Mouse (Mus musculus) spleen, adult 12 weeks (tissue): ENCODE data around the gene P3h4.
A peak's percentile ranks its signal among the peaks of the same experiment; 100 is the strongest.

Experiments used
- DNase-seq: peaks from one replicate; pipeline ENCODE4 v3.0.0; 2022; ENCODE audit warnings: low spot score

Gene P3h4

GRCm38 (mm10) chr11:100408835-100409462 lies 5.7 kb downstream of the P3h4 start:
- no peak for DNase-seq

DNA sequence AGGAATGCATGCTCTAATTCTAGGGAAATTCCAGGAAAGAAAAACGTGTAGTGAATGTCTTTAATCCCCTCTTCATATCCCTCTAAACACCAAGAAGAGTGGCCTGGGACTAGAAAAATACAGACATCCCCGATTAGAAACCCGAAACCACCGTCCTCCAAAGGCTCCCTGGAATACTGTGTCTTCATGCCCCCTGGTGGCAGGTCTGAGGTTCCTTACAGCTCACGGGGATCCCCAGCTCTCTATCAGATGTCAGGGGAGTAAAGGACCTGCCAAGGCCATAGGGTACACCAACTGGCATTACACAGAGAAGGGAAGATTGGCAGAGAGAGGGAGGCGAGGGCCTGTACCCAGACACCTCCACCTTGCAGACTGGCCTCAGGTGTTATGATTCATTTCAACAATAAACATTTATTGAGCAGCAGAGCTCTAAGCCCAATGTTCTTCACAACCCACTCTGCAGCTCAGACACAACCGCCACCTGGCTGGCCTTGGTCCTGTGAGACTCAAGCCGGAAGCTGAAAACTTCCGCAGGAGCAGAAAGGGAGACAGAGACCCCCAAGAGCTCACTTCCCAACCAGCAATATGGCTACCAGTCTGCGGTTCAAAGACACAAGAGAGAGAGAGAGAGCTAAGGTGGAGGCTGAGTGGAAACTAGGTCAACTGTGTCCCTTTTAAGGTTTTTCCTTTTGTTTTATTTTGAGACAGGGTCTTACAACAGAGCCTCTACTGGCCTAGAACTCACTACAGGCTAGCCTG lies 6.4 kb downstream of the P3h4 start:
- no peak for DNase-seq

- DNase-seq = no peak
Measured at GRCm38 (mm10) chr11:100406995-100407705, 7.5 kb downstream of the P3h4 start.

DNA sequence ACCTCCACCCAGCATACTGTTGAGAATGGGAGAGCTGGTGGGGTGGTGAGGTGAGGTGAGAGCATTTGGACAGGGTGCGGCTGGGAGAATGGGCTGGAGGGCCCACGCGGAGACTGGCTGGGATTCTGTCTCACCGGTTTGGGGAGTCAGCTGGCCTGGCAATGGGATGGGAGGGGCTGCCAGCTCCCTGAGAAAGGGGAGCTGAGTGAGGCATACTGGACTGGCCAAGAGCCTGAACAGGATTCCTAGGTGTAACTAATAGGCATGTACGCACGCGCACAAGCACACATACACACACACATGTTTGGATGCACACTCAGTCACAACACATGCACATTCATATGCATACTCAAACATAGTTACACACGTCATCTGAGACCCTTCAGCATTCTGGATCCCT lies 8.4 kb downstream of the P3h4 start:
- no peak for DNase-seq

DNA sequence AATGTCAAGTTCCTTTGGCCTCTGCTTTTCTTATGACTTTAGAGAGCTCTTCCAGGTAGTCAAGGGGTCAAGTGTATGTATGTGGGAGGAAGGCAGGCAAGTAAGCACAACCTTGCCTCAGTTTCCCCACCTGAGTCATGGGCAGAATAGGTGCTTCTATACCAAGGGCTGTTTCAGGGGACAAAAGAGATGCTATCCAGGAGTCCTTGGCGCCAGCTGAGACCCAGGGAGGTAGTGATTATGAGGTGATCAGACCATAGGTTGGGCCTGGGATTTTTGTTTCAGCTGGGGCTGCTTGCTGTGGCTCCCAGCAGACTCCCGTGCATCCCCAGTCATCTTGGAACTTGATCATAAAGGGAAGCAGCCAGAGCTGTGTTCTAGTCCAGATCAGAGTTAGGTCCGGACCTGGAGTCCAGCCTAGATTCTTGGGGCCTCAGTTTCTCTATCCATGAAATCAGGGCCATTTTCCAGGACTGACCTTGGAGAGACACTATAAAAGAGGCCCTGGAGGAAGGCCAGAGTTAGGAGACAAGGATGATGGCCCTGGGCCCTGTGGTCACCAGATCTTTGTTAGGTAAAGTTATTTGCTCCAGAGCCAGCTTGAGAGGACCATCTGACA lies 10.1 kb downstream of the P3h4 start:
- no peak for DNase-seq

DNA sequence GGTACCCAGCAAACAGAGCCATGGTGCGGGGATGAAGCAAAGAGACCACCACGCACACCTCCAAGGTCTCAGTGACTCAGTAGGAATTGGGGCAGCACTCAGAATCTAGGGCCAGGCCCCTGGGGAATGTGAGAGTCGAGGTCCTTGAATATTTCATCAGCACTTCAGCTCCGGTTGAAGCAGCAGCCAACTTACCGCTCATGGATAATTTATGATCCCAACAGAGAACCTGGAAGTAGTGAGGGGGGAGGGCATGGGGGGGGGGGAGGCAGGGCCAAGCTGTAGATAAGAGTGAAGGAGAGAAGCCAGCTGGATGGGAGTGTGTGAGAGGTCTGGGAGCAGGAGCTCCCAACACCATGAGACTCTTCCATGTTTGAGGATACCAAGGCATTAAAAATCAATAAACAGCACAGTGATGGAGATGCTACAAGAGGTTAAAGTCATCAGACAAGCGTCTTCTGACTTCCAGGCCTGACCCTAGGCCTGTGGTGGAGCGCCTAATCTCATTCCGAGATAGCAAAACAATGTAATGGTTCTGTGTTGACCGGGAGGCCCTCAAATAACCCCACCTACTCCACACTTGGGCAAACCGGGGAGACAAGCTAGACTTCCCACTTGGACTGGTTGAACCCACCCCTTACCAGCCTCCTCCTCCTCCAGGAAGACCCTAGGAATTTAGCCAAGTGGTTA lies 11.0 kb downstream of the P3h4 start:
- DNase-seq = no peak

DNA sequence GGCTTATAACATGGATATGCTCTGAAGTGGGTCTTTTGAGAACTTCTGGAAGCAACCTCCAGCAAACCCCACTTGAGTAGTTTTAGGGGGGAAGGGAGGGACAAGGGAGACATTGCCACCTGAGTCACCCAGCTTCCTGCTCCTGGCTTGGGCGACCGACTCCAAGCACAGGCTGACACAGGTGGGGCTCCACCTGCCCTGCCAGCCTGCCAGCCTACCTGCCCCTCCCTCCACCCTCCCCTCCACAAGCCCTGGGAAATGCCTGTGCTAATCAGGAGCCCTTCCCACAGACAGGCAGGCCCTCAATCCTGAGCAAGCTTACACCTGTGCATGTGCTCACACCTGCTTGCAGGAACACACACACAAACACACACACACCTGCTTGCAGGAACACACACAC lies 12.0 kb downstream of the P3h4 start:
- no peak for DNase-seq

- DNase-seq = no peak
Measured at GRCm38 (mm10) chr11:100402240-100402639, 12.4 kb downstream of the P3h4 start.

DNA sequence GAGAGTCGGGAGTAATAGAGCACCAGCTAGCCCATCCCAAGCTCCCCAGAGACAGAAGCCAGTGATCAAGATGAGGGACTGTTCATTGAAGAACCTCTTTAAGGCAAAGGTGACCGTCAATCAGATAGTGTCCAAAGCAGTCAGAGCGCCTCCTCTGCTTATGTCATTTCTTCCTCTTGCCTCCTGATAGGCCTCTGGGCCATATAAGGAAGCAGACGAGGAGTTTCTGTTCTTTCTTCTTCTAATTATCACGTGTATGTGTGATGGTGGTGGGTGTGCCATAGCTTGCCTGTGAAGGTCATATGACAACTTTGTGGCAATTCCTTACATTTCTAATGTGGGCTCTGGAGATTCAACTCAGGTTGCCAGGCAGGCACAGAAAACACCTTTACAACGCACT lies 13.8 kb downstream of the P3h4 start:
- DNase-seq = no peak

DNA sequence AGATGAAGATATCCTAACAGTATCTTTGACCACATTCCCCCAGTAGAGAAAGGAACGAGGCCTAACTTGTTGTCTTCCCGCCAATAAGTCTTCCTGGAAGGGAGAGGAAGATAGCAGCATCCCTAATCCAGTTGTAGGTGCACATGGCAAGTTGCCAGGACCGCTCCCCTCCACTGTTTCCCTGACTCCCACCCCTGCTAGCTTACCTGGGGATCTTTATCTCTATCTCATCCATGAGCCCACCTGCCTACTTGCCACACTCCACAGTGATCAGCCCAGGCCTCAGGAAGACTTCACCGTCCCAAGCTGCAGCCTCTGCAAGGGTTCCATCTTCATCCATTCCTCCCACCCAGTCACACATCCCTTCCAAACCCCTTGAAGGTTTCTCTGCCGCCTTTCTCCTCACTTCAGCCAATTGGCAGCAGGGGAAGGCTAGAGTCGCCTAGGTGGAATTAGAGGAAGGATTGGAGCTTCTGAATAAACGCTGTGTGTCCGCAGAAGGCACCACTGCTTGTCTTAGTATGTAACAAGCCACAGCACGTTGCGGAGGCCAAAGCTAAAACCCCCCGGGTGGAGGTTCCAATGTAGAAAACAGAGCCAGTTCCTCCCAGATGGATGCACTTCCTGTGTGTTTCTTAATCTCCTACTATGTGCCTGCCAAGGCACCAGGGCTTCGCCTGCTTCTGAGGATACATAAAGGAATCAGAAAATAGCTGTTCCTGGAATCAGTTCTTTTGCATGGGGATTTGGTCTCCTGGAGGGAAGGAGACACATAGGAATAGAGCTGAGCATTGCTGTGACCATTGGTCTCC lies 14.7 kb downstream of the P3h4 start:
- no peak for DNase-seq

- no peak for DNase-seq
Measured at GRCm38 (mm10) chr11:100399320-100399719, 15.3 kb downstream of the P3h4 start.

GRCm38 (mm10) chr11:100398517-100398916 lies 16.1 kb downstream of the P3h4 start:
- no peak for DNase-seq

GRCm38 (mm10) chr11:100397600-100398389 lies 16.8 kb downstream of the P3h4 start, which contains the start of gene Jup:
Gene Jup (minus strand): TSS chr11:100397763.
- peak; percentile 72 for DNase-seq

DNA sequence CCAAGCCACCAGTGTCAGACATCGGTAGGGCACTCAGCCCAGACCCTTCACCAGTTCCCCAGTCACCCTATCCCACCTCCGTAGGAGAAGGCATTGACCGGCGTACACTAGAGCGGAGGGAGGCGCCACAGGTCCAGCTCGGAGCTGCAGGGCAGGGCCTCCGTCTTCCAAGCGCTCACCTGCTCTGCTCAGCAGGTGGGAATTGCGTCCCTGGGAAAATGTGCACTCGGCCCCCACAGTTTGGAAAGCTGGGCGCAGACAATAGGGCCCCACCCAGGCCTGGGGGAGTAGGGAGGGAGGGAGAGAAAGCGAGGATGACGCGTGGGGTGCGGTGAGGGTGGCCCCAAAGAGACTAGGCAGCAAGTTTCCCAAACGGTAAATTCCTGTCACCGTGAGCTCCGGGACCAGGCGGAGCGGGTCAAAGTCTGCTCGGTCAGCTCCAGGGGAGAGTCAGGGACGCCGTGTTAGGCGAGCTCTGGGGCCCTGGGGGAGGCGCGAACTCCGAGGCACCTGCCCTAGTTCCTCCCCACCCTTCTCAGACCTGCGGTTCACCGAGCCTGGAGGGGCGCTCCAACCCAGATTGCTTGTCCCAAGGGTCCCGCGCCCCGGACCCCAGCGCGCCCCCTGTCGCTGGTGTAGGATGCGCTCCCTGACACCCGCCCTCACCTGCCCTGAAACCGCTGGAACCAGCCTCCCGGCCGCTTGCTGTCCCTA lies 17.6 kb downstream of the P3h4 start:
- DNase-seq = no peak

GRCm38 (mm10) chr11:100395861-100396631 lies 18.6 kb downstream of the P3h4 start:
- no peak for DNase-seq

GRCm38 (mm10) chr11:100395200-100395599 lies 19.4 kb downstream of the P3h4 start:
- no peak for DNase-seq

DNA sequence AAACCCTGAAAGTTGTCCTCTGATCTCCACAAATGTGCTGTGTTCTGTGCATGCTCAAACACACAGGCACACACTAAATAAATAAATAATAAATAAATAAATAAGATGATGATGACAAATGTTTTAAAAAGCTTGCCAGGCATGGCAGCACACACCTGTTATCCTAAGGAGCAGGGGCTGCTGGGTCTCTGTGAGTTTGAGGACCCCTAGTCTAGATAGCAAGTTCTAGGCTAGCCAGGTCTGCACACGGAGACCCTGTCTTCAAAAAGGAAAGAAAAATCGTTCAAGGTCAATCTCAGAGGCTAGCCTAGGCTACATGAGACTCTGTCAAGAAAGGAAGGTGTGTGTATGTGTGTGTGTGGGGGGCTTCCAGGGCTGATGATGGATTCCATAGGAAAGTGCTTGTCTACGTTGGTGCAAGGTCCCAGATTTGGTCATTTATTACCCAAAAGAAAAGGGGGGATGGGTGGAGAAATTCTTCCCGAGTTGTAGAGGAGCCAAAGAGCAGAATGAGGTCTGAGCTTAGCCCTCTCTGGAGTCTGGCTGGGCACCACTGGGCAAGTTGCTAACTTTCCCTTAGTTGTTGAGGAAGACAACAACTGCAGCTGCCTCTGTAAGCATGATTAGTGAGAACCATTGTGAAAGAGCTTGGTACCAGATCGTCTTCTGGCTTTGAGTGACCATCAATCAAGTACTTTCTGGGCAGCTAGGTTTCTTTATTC lies 20.1 kb downstream of the P3h4 start:
- DNase-seq = no peak

- DNase-seq = no peak
Measured at GRCm38 (mm10) chr11:100393733-100394132, 20.9 kb downstream of the P3h4 start.
